Mouse (Mus musculus): ENCODE results near the gene Stpg3. TPM values are rescaled to one million over a fixed set of nuclear protein-coding genes. Genes with fewer than 3 reads are reported as not detected.

Stpg3 gene
- polyA plus RNA-seq, 1 experiment: 0.12 TPM

DNA sequence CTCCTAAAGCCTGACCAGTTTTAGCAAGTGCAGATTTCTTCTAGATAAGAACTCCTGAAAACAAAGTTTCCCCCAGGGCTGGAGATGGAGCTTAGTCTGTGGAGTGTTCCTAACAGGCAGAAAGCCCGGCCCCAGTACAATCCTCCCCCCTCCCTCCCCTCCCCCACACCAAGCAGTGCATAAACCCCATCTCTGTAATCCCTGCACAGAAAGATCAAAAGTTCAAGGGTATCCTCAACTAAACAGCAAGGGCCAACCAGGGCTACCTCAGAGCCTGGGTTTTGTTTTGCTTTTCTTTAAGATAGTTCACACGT lies 45.8 kb downstream of the Stpg3 start:
- H3K27ac ChIP-seq (ENCODE audit: control insufficient read depth, insufficient read depth, low read length): no peak overlapping the region
- H3K36me3 ChIP-seq (ENCODE audit: control insufficient read depth, insufficient read depth, low read length): no peaks in the 10 kb centered on the region
- H3K27me3 ChIP-seq (ENCODE audit: control insufficient read depth, insufficient read depth, low read length): no peaks in the 10 kb centered on the region
- 51% methylated on average over 2 of the region's 2 CpGs for WGBS
- TF ChIP-seq CTCF (IDR thresholded peaks at IDR 0.05; ENCODE audit: borderline replicate concordance, control insufficient read depth, extremely low read depth, insufficient read depth, low read length, poor library complexity) (no peak), POLR2A (IDR thresholded peaks at IDR 0.05; ENCODE audit: control insufficient read depth, extremely low read depth, insufficient read depth, low read length, poor library complexity) (no peak)
- no peak for DNase-seq
- H3K4me1 ChIP-seq (replicated peaks; ENCODE audit: control insufficient read depth, insufficient read depth, low read length): peaks cover 29% of the 10 kb centered on the region
- no peak overlapping the region for H3K4me3 ChIP-seq (ENCODE audit: control insufficient read depth, insufficient read depth, low read length)

DNA sequence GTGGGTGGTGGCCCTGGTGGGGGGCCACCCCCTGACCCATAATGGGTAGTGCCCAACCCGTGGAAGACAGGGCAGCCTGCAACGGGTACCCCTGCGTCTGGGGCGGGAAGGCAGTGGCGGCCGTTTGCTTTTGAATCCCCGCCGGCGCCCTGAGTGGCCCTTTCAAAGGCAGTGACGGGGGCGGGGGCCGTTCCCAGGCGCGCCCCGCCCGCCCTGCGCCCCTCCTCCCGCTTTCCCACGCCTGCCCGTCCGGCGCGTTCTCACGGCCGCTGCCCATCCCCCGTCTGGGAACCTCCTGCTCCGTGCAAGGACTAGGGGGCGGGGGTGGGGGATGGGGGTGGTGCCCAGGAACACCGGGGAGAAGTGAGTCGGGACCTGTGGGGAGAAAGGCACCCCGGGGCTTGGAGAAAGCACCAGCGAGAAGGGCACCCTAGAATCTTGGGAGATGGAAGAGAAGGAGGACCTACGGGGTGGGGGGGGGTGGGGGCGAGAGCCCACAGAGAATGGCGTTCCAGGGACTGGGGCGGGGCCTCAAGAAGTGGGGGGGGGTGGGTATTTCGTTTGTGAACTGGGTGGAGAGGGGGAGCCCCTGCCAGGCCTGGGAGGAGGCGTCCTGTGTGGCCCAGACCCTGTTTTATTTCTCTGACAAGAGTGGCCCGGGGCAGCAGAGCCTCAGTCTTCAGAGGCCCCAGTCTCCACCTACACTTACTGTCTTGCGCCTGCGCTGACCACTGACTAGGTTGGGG lies 46.3 kb downstream of the Stpg3 start:
- no peaks in the 10 kb centered on the region for H3K36me3 ChIP-seq (ENCODE audit: control insufficient read depth, insufficient read depth, low read length)
- H3K27ac ChIP-seq (ENCODE audit: control insufficient read depth, insufficient read depth, low read length): no peak overlapping the region
- no peaks in the 10 kb centered on the region for H3K27me3 ChIP-seq (ENCODE audit: control insufficient read depth, insufficient read depth, low read length)
- TF ChIP-seq CTCF (IDR thresholded peaks at IDR 0.05; ENCODE audit: borderline replicate concordance, control insufficient read depth, extremely low read depth, insufficient read depth, low read length, poor library complexity) (0 out of 2 replicates have a peak, but pooled peaks have one; percentile 37), POLR2A (IDR thresholded peaks at IDR 0.05; ENCODE audit: control insufficient read depth, extremely low read depth, insufficient read depth, low read length, poor library complexity) (no peak)
- peak; percentile 34 for DNase-seq
- peaks cover 34% of the 10 kb centered on the region for H3K4me1 ChIP-seq (replicated peaks; ENCODE audit: control insufficient read depth, insufficient read depth, low read length)
- WGBS: 5% methylated on average over 41 of the region's 41 CpGs
- peak overlapping the region; percentile 29 for H3K4me3 ChIP-seq (ENCODE audit: control insufficient read depth, insufficient read depth, low read length)

DNA sequence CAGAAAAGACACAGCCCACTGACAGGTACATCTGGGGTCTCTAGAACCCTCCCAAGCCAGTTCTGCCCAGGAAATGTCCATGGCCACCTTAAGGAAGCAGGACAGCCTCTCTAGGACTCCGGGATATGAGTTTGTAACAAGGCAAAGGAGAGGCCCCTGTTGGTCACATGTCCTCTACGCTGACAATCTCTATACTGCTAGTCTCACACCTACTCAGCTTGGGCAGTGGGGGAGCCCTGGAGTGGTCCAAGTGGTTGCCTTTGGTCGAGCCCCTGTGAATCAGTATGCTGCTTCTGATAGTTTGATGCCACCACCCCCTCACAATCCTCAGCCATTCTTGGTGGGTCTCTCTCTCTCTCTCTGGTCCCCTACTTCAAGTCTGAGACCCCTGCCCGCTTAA lies 47.0 kb downstream of the Stpg3 start:
- Histone ChIP-seq H3K36me3 (ENCODE audit: control insufficient read depth, insufficient read depth, low read length) (no peaks in the 10 kb centered on the region), H3K27me3 (ENCODE audit: control insufficient read depth, insufficient read depth, low read length) (no peaks in the 10 kb centered on the region), H3K27ac (ENCODE audit: control insufficient read depth, insufficient read depth, low read length) (no peak overlapping the region), H3K4me1 (replicated peaks; ENCODE audit: control insufficient read depth, insufficient read depth, low read length) (peaks cover 36% of the 10 kb centered on the region), H3K4me3 (ENCODE audit: control insufficient read depth, insufficient read depth, low read length) (peak overlapping the region; percentile 29)
- WGBS: 43% methylated on average over 4 of the region's 4 CpGs
- TF ChIP-seq POLR2A (IDR thresholded peaks at IDR 0.05; ENCODE audit: control insufficient read depth, extremely low read depth, insufficient read depth, low read length, poor library complexity): no peak
- no peak for TF ChIP-seq CTCF (IDR thresholded peaks at IDR 0.05; ENCODE audit: borderline replicate concordance, control insufficient read depth, extremely low read depth, insufficient read depth, low read length, poor library complexity)
- no peak for DNase-seq

Other genes with a start within 250 kb of the Stpg3 start
- 40.6 and 43.4 TPM in 2 replicates for gene Mrpl41, start 239.5 kb downstream of the Stpg3 start, polyA plus RNA-seq (2012; rRNA removed)
- gene Pnpla7, start 238.6 kb downstream of the Stpg3 start, polyA plus RNA-seq (2012; rRNA removed): 52.7 and 53.9 TPM in 2 replicates
- gene Nsmf, start 160.3 kb downstream of the Stpg3 start, polyA plus RNA-seq (2012; rRNA removed): 41.6 and 50.4 TPM in 2 replicates
- gene Entpd8, start 134.3 kb downstream of the Stpg3 start, polyA plus RNA-seq (2012; rRNA removed): 0.58 and 0.91 TPM in 2 replicates
- 0.24 and 0.44 TPM in 2 replicates for gene Noxa1, start 119.5 kb downstream of the Stpg3 start, polyA plus RNA-seq (2012; rRNA removed)
- 13.7 and 16.9 TPM in 2 replicates for gene Nrarp, start 33.9 kb downstream of the Stpg3 start, polyA plus RNA-seq (2012; rRNA removed)
- 90.6 and 94.7 TPM in 2 replicates for gene Tor4a, start 17.8 kb downstream of the Stpg3 start, polyA plus RNA-seq (2012; rRNA removed)
- 105 and 115 TPM in 2 replicates for gene Nelfb, start 3.1 kb downstream of the Stpg3 start, polyA plus RNA-seq (2012; rRNA removed)
- gene Fam166a, start 4.1 kb upstream of the Stpg3 start, polyA plus RNA-seq (2012; rRNA removed): 0.11 and 0.12 TPM in 2 replicates
- gene Tubb4b, start 10.1 kb upstream of the Stpg3 start, polyA plus RNA-seq (2012; rRNA removed): 613 and 694 TPM in 2 replicates
- 0.05 and 0.15 TPM in 2 replicates for gene Slc34a3, start 19.7 kb upstream of the Stpg3 start, polyA plus RNA-seq (2012; rRNA removed)
- gene Rnf224, start 22.1 kb upstream of the Stpg3 start, polyA plus RNA-seq (2012; rRNA removed): 0.05 TPM in 1 of 2 replicates, not detected in the other
- 3.6 and 4.5 TPM in 2 replicates for gene Rnf208, start 27.6 kb upstream of the Stpg3 start, polyA plus RNA-seq (2012; rRNA removed)
- 1.6 and 2.1 TPM in 2 replicates for gene Cysrt1, start 27.8 kb upstream of the Stpg3 start, polyA plus RNA-seq (2012; rRNA removed)
- gene AL732309.1, start 32.2 kb upstream of the Stpg3 start, polyA plus RNA-seq (2012; rRNA removed): 41.1 and 43.0 TPM in 2 replicates
- 66.1 and 79.1 TPM in 2 replicates for gene Tmem203, start 40.8 kb upstream of the Stpg3 start, polyA plus RNA-seq (2012; rRNA removed)
- gene Tprn, start 48.0 kb upstream of the Stpg3 start, polyA plus RNA-seq (2012; rRNA removed): 24.4 and 25.9 TPM in 2 replicates
- 164 and 182 TPM in 2 replicates for gene Ssna1, start 57.8 kb upstream of the Stpg3 start, polyA plus RNA-seq (2012; rRNA removed)
- 141 and 144 TPM in 2 replicates for gene Anapc2, start 57.8 kb upstream of the Stpg3 start, polyA plus RNA-seq (2012; rRNA removed)
- 0.35 TPM in 1 of 2 replicates, not detected in the other for gene Tmem210, start 73.5 kb upstream of the Stpg3 start, polyA plus RNA-seq (2012; rRNA removed)
- gene Lrrc26, start 75.3 kb upstream of the Stpg3 start, polyA plus RNA-seq (2012; rRNA removed): 1.0 and 1.6 TPM in 2 replicates
- 0.50 TPM in 2 replicates for gene Grin1, start 104.5 kb upstream of the Stpg3 start, polyA plus RNA-seq (2012; rRNA removed)
- gene Man1b1, start 117.7 kb upstream of the Stpg3 start, polyA plus RNA-seq (2012; rRNA removed): 23.1 and 26.3 TPM in 2 replicates
- 24.5 and 25.6 TPM in 2 replicates for gene Dpp7, start 141.7 kb upstream of the Stpg3 start, polyA plus RNA-seq (2012; rRNA removed)
- 23.0 and 24.4 TPM in 2 replicates for gene Uap1l1, start 151.0 kb upstream of the Stpg3 start, polyA plus RNA-seq (2012; rRNA removed)
- 29.7 and 45.2 TPM in 2 replicates for gene Sapcd2, start 157.7 kb upstream of the Stpg3 start, polyA plus RNA-seq (2012; rRNA removed)
- gene Entpd2, start 181.2 kb upstream of the Stpg3 start, polyA plus RNA-seq (2012; rRNA removed): 11.7 and 14.0 TPM in 2 replicates
- gene Npdc1, start 184.7 kb upstream of the Stpg3 start, polyA plus RNA-seq (2012; rRNA removed): 28.4 and 30.8 TPM in 2 replicates
- gene Fut7, start 208.6 kb upstream of the Stpg3 start, polyA plus RNA-seq (2012; rRNA removed): 1.9 and 2.0 TPM in 2 replicates
- gene Abca2, start 214.1 kb upstream of the Stpg3 start, polyA plus RNA-seq (2012; rRNA removed): 86.6 and 100 TPM in 2 replicates
- gene Clic3, start 242.2 kb upstream of the Stpg3 start, polyA plus RNA-seq (2012; rRNA removed): 11.6 and 17.3 TPM in 2 replicates
- 165 and 192 TPM in 2 replicates for gene Paxx, start 246.5 kb upstream of the Stpg3 start, polyA plus RNA-seq (2012; rRNA removed)

Measured in thymus, adult 2 months (tissue).